Mouse (Mus musculus): ENCODE measurements at regions not wholly inside any gene's neighbourhood (a gene's known extent, or its start where the extent isn't known, plus 50 kb on each side); places are given as distances from the start of the nearest gene placed in this dataset.

GRCm38 (mm10) chr19:42673133-42673532 lies 60.5 kb upstream of the Loxl4 start:
- no peak for DNase-seq

DNA sequence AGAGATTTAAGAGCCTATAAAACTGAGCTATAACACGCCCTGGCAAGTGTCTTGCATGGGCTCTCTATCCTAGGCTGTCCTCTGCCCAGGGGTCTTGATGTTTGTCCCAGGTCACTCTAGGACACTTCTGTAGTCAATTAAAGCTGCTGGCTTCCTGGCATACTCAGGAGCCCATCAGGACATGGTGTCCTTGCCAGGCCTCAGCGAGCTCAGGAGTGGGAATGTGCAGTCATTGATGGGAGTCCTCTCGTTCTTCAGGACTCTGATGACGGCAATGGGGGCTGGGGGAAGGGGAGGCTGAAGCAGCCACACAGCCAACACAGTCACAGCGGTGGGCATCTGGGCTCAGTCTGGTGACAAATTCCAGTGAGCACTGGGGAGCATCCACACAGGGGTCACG lies 57.3 kb upstream of the Loxl4 start:
- no peak for DNase-seq

GRCm38 (mm10) chr19:42668385-42669098 lies 55.9 kb upstream of the Loxl4 start:
- peak; percentile 43 for DNase-seq

DNA sequence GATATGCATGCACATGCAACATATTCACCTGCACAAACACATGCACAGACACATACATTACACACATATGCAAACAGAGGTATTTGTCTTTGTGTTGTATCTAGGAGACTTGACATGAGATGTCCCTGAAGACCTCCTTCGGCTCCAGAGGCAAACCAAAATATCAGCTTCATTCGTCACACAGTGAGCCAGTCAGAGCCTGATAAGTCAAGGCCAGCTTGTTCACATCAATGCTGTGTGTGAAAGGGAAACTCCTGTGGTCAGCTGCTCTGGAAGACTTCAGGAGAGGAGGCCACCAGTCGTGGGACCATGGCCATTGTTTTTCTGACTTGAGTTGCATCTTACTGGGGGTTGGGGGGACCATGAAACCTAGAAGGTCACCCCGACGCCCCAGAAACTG lies 54.3 kb upstream of the Loxl4 start:
- no peak for DNase-seq

All from adrenal gland, postnatal 25 days (tissue).